Mouse (Mus musculus) kidney, adult 18-20 months (tissue): Measurements from ENCODE around the gene Mpp2.

Source experiments
- DNase-seq: peaks from one replicate; pipeline ENCODE4 v3.0.0; 2021

Mpp2 gene

DNA sequence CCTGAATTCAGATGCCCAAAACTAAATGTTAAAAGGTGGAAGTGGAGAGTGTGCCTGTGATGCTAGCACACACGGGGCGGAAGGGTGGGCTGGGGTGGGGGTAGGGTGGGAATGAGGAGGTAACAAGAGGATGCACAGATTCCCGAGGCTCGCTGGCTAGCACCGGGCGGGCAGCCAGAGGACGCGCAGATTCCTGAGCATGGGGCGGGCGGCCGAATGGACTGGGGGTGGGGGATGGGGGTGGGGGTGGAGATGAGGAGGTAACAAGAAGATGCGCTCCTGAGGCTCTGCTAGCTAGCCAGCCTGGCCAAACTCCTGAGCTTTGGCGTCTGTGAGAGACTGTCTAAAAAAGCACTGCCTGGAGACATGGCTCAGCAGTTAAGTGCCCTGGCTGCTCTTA is 17.9 kb downstream of the Mpp2 start:
- no peak for DNase-seq

GRCm38 (mm10) chr11:102069633-102070032 is 18.7 kb downstream of the Mpp2 start:
- no peak for DNase-seq

- DNase-seq: no peak
Measured at GRCm38 (mm10) chr11:102068969-102069368, 19.3 kb downstream of the Mpp2 start.

DNA sequence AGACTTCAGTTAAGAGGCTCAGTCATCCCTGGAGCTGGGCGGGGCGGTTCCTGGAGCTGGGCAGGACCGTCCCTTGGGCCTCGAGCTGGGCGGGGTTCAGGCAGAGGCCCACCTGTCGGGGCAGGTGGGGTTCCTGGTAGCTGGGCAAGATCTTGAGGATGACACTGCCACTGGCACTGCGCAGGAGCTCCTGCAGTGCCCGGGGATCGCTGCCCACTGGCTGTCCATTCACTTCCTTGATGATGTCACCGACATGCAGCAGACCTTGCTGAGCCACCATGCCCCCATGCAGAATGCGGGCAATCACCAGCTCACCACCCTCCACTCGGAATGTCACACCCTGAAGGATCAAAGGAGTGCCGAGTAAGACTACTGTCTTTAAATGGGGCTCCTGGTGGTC is 25.2 kb downstream of the Mpp2 start:
- no peak for DNase-seq

GRCm38 (mm10) chr11:102061941-102062473 is 26.3 kb downstream of the Mpp2 start:
- DNase-seq: peak; percentile 14

GRCm38 (mm10) chr11:102061236-102061940 is 26.9 kb downstream of the Mpp2 start:
- DNase-seq: peak; percentile 80

- DNase-seq: peak; percentile 61
Measured at GRCm38 (mm10) chr11:102053847-102054246, 34.5 kb downstream of the Mpp2 start.

DNA sequence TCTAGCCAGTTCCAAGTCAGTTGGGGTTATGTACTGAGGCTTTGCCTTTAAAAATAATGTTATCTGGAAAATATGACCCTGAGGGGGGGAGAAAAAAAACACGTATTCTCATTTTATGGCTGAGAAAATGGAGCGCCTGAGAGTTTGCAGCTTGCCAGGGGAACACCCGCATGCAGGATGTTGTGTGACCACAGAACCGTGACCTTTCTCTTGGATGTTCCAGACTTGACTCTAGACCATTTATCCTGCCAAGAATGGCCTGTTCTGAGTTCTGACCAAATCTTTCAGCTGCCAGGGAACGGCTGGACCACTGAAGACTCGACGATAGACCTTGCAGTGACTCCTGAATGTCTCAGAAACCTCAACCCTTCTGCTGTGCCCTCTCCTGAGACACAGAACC is 35.1 kb downstream of the Mpp2 start:
- DNase-seq: peak; percentile 55

- no peak for DNase-seq
Measured at GRCm38 (mm10) chr11:102052697-102053096, 35.6 kb downstream of the Mpp2 start.

GRCm38 (mm10) chr11:102051954-102052353 is 36.4 kb downstream of the Mpp2 start:
- peak; percentile 33 for DNase-seq

GRCm38 (mm10) chr11:102051541-102051940 is 36.8 kb downstream of the Mpp2 start:
- DNase-seq: peak; percentile 65

GRCm38 (mm10) chr11:102049875-102050482 is 38.3 kb downstream of the Mpp2 start:
- DNase-seq: peak; percentile 29

DNA sequence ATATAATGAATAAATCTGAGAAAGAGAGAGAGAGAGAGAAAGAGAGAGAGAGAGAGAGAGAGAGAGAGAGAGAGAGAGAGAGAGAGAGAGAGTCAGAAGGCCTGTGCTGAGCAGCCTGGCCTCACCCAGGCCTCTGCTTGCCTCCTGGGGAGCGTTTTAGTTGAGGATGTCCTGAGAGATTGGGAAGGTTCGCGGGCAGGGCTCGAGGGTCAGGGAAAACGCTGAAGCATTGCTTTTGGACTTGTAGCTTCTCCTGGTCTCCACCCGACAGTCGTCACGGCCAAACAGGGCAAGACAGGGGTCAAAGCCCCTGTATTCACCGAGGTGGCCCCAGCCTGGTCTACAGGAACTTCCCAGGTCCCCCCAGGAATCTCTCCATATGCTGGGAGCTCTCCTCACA is 41.7 kb downstream of the Mpp2 start:
- DNase-seq: no peak

- peak; percentile 49 for DNase-seq
Measured at GRCm38 (mm10) chr11:102044691-102045212, 43.6 kb downstream of the Mpp2 start.

DNA sequence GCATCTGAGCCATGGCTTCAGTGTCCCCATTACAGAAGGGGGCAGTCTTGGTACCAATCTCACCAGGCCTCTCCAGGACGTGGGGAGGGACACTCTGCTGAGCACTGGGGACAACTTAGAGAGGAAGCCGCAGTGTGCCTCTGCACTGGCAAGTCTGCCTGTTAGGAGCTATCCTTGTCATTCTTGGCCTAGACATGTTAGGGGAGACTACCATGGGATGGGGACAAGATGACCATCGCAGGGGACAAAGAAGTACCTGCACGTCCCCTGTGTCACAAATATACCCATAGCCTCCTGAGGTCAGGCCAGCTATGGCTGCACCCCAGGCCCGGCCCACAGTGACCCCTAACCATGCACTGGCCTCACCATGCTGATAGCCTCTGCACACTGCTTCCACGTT is 44.9 kb downstream of the Mpp2 start:
- no peak for DNase-seq

DNA sequence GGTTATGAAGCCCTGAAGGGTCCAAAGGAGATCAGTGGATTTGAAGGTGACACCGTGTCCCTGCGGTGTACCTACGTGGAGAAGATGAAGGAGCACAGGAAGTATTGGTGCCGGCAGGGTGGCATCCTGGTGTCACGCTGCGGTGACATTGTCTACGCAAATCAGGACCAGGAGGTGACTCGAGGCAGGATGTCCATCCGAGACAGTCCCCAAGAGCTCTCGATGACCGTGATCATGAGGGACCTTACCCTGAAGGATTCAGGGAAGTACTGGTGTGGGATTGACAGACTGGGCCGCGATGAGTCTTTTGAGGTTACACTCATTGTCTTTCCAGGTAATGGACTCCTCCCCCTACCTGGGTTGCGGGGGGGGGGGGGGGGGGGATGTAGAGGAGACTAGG is 45.3 kb downstream of the Mpp2 start:
- DNase-seq: no peak

- DNase-seq: peak; percentile 37
Measured at GRCm38 (mm10) chr11:102041350-102041949, 46.9 kb downstream of the Mpp2 start, which contains the start of gene Cd300lg. Gene Cd300lg, plus strand, starts transcription at chr11:102041509.

DNA sequence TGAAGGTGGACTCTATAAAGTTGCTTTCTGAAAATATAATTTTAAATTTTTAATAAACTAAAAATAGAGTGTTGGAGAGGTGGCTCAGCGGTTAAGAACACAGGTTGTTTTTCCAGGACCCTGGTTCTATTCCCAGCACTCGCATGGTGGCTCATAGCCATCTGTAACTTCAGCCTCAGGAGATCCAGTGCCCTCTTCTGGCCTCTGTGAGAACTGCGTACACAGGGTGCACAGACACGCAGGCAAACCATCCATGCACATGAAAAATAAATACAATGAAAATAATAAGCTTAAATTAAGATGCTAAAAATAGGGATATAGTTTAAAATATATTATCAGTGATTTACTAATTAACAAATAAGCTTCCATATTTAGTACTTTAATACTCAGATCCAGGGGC is 47.7 kb downstream of the Mpp2 start:
- DNase-seq: no peak

GRCm38 (mm10) chr11:102040138-102040524 is 48.2 kb downstream of the Mpp2 start:
- DNase-seq: peak; percentile 91

DNA sequence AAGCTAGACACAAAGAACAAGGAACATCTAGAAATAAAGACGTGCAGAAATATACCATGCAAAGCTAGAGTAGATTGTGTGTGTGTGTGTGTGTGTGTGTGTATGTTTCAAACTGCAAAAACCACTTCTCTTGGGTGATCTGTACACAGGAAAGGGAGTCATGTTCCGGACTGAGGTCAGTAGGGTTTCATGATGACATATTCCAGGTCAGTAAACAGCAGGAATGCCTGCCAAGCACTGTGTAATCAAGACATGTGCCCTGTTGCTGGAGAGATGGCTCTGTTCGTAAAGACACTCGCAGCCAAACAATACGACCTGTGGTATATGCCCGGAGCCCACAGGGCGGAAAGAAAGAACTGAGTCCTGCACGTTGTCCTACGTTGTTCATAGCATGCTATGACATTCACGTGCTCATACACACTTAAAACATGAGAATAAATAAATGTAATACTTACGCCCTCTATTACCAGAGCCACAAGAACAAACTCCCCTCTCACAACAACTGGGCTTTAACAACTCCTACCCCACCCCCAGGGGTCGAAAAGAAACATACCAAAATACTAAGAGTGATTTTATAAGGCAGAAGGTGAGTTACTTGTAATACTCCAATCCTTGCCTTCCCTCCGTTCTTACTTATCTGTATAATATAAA is 48.7 kb downstream of the Mpp2 start:
- DNase-seq: no peak

GRCm38 (mm10) chr11:102037789-102038188 is 50.5 kb downstream of the Mpp2 start:
- no peak for DNase-seq

DNA sequence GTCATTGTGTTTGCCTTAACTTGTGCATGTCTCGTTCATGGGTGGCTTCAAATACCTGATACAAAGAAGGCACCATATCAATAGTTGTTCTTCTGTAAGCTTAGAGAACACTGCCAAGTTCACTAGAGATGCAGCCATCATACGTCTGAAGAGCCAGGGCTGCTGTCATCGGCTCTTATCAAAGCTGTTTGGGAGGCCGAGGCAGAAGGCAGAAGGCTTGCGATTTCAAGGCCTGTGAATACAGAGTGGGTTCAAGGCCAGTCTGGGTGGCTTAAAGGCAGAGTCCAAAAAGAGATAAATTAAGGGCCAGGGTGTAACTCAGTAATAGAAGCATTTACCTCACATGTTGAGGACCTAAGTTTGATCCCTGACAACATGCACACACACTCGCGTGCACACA is 52.0 kb downstream of the Mpp2 start:
- DNase-seq: no peak

DNA sequence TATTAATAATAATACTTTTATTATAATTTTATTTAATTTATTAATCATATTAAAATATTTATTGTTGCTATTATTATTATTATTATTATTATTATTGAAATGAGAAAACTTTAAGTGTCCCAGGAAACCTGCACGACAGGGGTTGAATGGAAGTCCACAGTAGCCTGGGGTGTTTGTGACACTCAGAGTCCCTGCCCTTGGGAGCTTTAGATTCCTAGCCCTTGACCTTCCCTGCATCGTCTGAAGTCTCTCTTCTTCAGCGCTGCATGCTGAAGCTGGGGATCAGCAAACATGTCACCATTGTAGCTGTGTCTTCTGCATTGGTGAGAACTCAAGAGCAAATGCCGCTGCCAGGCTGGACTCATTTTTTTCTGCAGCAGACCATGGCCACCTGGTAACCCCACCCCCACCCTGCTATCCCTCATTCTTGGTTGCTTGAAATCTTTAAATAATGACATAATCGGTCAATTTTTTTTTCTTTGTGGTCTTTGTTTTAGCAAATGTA is 52.8 kb downstream of the Mpp2 start:
- no peak for DNase-seq
